Mouse (Mus musculus) CH12.LX (cell line): ENCODE measurements at regions not wholly inside any gene's neighbourhood (a gene's known extent, or its start where the extent isn't known, plus 50 kb on each side); places are given as distances from the start of the nearest gene placed in this dataset.

ENCODE experiments used
- DNase-seq: peaks from one replicate; pipeline ENCODE4 v3.0.0-alpha.2; 2013; ENCODE audit errors: extremely low read depth
- H3K27ac ChIP-seq: 2 replicates; pipeline ENCODE4 v1.5.1; 2012; ENCODE audit warnings: low read depth, mild to moderate bottlenecking, control low read depth, moderate library complexity; ENCODE audit not compliant: insufficient read depth
- H3K27me3 ChIP-seq: replicated peaks from 2 replicates; pipeline ENCODE3; 2012; ENCODE audit warnings: inconsistent platforms
- H3K36me3 ChIP-seq, 2 experiments: replicated peaks in 1 of 2; 2 replicates each; pipeline versions ENCODE3 to v1.6.1; 2012; ENCODE audit warnings: inconsistent platforms in 1 of 2, low read length in 1 of 2, mild to moderate bottlenecking in 1 of 2, mixed read lengths in 1 of 2, moderate library complexity in 1 of 2; ENCODE audit not compliant: control insufficient read depth in 1 of 2, insufficient read depth in 1 of 2
- H3K4me1 ChIP-seq, 2 experiments: 2 replicates each; pipeline ENCODE4 v1.6.1; 2012; ENCODE audit warnings: inconsistent platforms in 1 of 2, moderate library complexity in 1 of 2; ENCODE audit not compliant: insufficient read depth in 2 of 2, control insufficient read depth in 1 of 2
- H3K4me2 ChIP-seq: 2 replicates; pipeline ENCODE4 v1.6.1; 2012; ENCODE audit warnings: low read depth, mild to moderate bottlenecking, control low read depth; ENCODE audit not compliant: poor library complexity, insufficient read depth, severe bottlenecking
- H3K4me3 ChIP-seq, 3 experiments: fragments of 150-350 bp in 1 of 3; sonication (generic) in 1 of 3; replicated peaks in 1 of 3; 2 replicates each; pipeline versions ENCODE3 to v1.5.1; 2011 to 2012; ENCODE audit warnings: low read depth in 2 of 3, low read length in 2 of 3, mild to moderate bottlenecking in 2 of 3, moderate library complexity in 2 of 3, control low read depth in 1 of 3, improper control_type of control experiment in 1 of 3, inconsistent platforms in 1 of 3, mixed read lengths in 1 of 3; ENCODE audit not compliant: poor library complexity in 1 of 3
- H3K79me2 ChIP-seq: replicated peaks from 2 replicates; pipeline ENCODE4 v1.6.1; 2012; ENCODE audit warnings: mild to moderate bottlenecking, moderate library complexity; ENCODE audit not compliant: control insufficient read depth, poor library complexity, insufficient read depth, severe bottlenecking; ENCODE audit errors: extremely low read depth
- H3K9ac ChIP-seq: 2 replicates; pipeline ENCODE4 v1.6.1; 2012; ENCODE audit warnings: low read depth, mild to moderate bottlenecking, control low read depth, moderate library complexity; ENCODE audit not compliant: insufficient read depth
- H3K9me3 ChIP-seq: replicated peaks from 2 replicates; pipeline ENCODE3; 2012; ENCODE audit warnings: low read length, inconsistent platforms, mixed read lengths
- BHLHE40 ChIP-seq: IDR thresholded peaks from 2 replicates; pipeline ENCODE4 v1.6.1; 2011; ENCODE audit warnings: mild to moderate bottlenecking, low read depth, low read length, improper control_type of control experiment
- CTCF ChIP-seq, 2 experiments: IDR thresholded peaks in 1 of 2; conservative IDR thresholded peaks in 1 of 2; 2 replicates each; pipeline ENCODE4 v1.5.1; 2011 to 2012; ENCODE audit warnings: low read depth in 2 of 2, low read length in 2 of 2, improper control_type of control experiment in 1 of 2, inconsistent platforms in 1 of 2, mild to moderate bottlenecking in 1 of 2, moderate library complexity in 1 of 2
- ELF1 ChIP-seq: IDR thresholded peaks from 2 replicates; pipeline ENCODE4 v1.6.1; 2014; ENCODE audit warnings: low read depth, mild to moderate bottlenecking, inconsistent platforms, low read length, improper control_type of control experiment
- EP300 ChIP-seq: IDR thresholded peaks from 2 replicates; pipeline ENCODE4 v1.6.1; 2011; ENCODE audit warnings: low read length, improper control_type of control experiment
- GABPA ChIP-seq: IDR thresholded peaks from 2 replicates; pipeline ENCODE4 v1.6.1; 2012; ENCODE audit warnings: low read depth, low read length, improper control_type of control experiment, inconsistent platforms; ENCODE audit not compliant: insufficient replicate concordance
- MAX ChIP-seq: IDR thresholded peaks from 2 replicates; pipeline ENCODE4 v1.6.1; 2011; ENCODE audit warnings: low read length, improper control_type of control experiment
- POLR2AphosphoS2 ChIP-seq: IDR thresholded peaks from 2 replicates; pipeline ENCODE4 v1.6.1; 2011; ENCODE audit warnings: low read depth, low read length, improper control_type of control experiment
- RAD21 ChIP-seq: IDR thresholded peaks from 2 replicates; pipeline ENCODE4 v1.6.1; 2011; ENCODE audit warnings: low read depth, mild to moderate bottlenecking, low read length, improper control_type of control experiment, moderate library complexity
- SMC3 ChIP-seq: IDR thresholded peaks from 2 replicates; pipeline ENCODE4 v1.6.1; 2011; ENCODE audit warnings: low read depth, low read length, improper control_type of control experiment
- TBP ChIP-seq: conservative IDR thresholded peaks from 2 replicates; pipeline ENCODE4 v1.6.1; 2011; ENCODE audit warnings: low read depth, low read length, improper control_type of control experiment
- UBTF ChIP-seq: IDR thresholded peaks from 2 replicates; pipeline ENCODE4 v1.6.1; 2012; ENCODE audit warnings: low read depth, mild to moderate bottlenecking, inconsistent platforms, low read length, improper control_type of control experiment, moderate library complexity
- ZC3H11A ChIP-seq: IDR thresholded peaks from 2 replicates; pipeline ENCODE4 v1.6.1; 2012; ENCODE audit warnings: low read depth, mild to moderate bottlenecking, inconsistent platforms, low read length, improper control_type of control experiment
- ZNF384 ChIP-seq: IDR thresholded peaks from 2 replicates; pipeline ENCODE4 v1.6.1; 2012; ENCODE audit warnings: low read depth, low read length, improper control_type of control experiment, inconsistent platforms
- dilution Hi-C: fragments of 300-500 bp; cut with MboI; formaldehyde crosslinking; loops from 2 replicates; pipeline ENCODE4 v1.14.3; 2020; ENCODE audit warnings: low sequenced_read_pairs; ENCODE audit not compliant: extremely low pct_unique_long_range_greater_than_20kb, extremely low pct_ligation_motif_present
- in situ Hi-C: fragments of 300-500 bp; cut with MboI; formaldehyde crosslinking; loops from 3 replicates; pipeline ENCODE4 v1.14.3; 2019; ENCODE audit warnings: low sequenced_read_pairs, low pct_ligation_motif_present, low pct_unique_long_range_greater_than_20kb, mixed read lengths

- Histone ChIP-seq H3K36me3 (no peaks in the 10 kb centered on the region), H3K27ac (no peak overlapping the region), H3K27me3 (no peaks in the 10 kb centered on the region), H3K4me2 (no peak overlapping the region), H3K79me2 (no peaks in the 10 kb centered on the region), H3K4me1 (no peaks in the 10 kb centered on the region), H3K4me3 (no peak overlapping the region), H3K9ac (no peak overlapping the region), H3K9me3 (no peaks in the 10 kb centered on the region)
- peak; percentile 49 to 60 for TF ChIP-seq CTCF (conservative IDR thresholded peaks at IDR 0.05 in 1 of 2, IDR thresholded peaks at IDR 0.05 in 1 of 2; ENCODE audit: low read depth in 2 of 2, low read length in 2 of 2)
- TF ChIP-seq RAD21: peak; percentile 51
- TF ChIP-seq EP300: no peak
- TF ChIP-seq SMC3: peak; percentile 39
- no peak for TF ChIP-seq UBTF
- dilution Hi-C loops: no loop called here
- in situ Hi-C loops: no loop called here
- DNase-seq: peak; percentile 30
Measured at GRCm38 (mm10) chr11:18370861-18371260, 417.2 kb upstream of the Etaa1 start.

DNA sequence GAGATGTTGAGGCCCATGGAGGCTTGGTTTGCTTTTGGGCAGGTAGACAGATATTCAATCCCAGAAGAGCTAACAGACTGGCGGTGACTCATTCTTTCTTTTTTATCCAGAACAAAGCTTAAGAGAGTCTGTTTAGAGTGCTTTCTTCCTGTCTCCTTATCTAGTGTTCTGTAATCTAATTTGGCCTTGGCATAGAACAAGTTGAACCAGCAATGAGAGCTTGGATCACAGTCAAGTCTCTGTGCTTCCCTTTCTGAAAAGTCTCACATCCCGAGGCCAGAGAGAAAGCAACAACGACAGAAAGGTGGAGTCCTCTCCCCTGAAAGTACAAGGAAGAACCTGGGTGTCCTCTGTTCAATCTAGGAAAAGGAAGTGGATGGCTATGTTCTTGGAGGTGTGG, 401.2 kb upstream of the Etaa1 start:
- in situ Hi-C loops (no loop called here), dilution Hi-C loops (no loop called here)
- H3K4me3 ChIP-seq: no peak overlapping the region
- no peaks in the 10 kb centered on the region for H3K9me3 ChIP-seq
- H3K36me3 ChIP-seq: no peaks in the 10 kb centered on the region
- no peak overlapping the region for H3K27ac ChIP-seq
- no peaks in the 10 kb centered on the region for H3K4me1 ChIP-seq
- no peak for DNase-seq
- TF ChIP-seq POLR2AphosphoS2: no peak
- no peak for TF ChIP-seq ZNF384
- no peak for TF ChIP-seq SMC3
- no peak overlapping the region for H3K4me2 ChIP-seq
- H3K9ac ChIP-seq: no peak overlapping the region
- H3K79me2 ChIP-seq: no peaks in the 10 kb centered on the region
- H3K27me3 ChIP-seq: no peaks in the 10 kb centered on the region

DNA sequence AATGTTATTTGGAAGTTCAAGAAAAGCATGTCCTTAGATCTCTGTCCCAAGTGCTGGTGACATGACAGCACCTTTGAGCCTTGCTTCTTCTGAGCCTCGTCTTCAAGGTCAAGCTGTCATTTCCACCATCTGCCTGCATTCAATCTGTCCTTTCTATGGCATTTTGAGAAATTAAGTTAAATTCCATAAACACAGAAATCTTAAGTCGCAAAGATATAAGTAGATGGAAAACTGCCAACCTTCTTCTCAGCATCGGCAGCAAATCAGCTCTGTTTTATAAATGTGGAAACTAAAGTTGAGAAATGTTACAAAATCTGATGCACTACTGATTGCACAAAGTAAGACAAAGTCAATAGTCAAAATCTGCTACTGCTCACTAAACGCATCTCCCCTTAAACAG, 400.5 kb upstream of the Etaa1 start:
- dilution Hi-C loops: no loop called here
- H3K36me3 ChIP-seq: no peaks in the 10 kb centered on the region

More for the DNA sequence above, 400.5 kb upstream of the Etaa1 start:
- no peak overlapping the region for H3K9ac ChIP-seq
- in situ Hi-C loops: no loop called here
- no peak for DNase-seq
- no peak overlapping the region for H3K4me2 ChIP-seq
- TF ChIP-seq UBTF (no peak), BHLHE40 (no peak), ZC3H11A (no peak), GABPA (no peak), EP300 (no peak), TBP (no peak), ELF1 (no peak), MAX (no peak)
- H3K27me3 ChIP-seq: no peaks in the 10 kb centered on the region
- H3K9me3 ChIP-seq: no peaks in the 10 kb centered on the region
- H3K79me2 ChIP-seq: no peaks in the 10 kb centered on the region
- H3K4me1 ChIP-seq: no peaks in the 10 kb centered on the region
- H3K4me3 ChIP-seq: no peak overlapping the region
- H3K27ac ChIP-seq: no peak overlapping the region
